Mouse (Mus musculus): Measurements from ENCODE around the gene Fam178b. TPM values are rescaled to one million over a fixed set of nuclear protein-coding genes. Genes with fewer than 3 reads are reported as not detected.

The Fam178b gene
- polyA plus RNA-seq, 1 experiment from 2014 or later, result 0.15 TPM

- no peak overlapping the region for H3K4me2 ChIP-seq
- 82% methylated on average over 10 of the region's 10 CpGs for WGBS (ENCODE audit: insufficient replicate concordance)
- peaks cover 10% of the 10 kb centered on the region; the same call in 1 of the 2 replicates for H3K4me1 ChIP-seq (replicated peaks)
- no peak overlapping the region for H3K9ac ChIP-seq
- H3K4me3 ChIP-seq (replicated peaks), result no peak overlapping the region
- no peaks in the 10 kb centered on the region for H3K27me3 ChIP-seq
- no peaks in the 10 kb centered on the region for H3K9me3 ChIP-seq (replicated peaks)
- H3K27ac ChIP-seq, result no peak overlapping the region
- peaks cover 46% of the 10 kb centered on the region for H3K36me3 ChIP-seq
- DNase-seq (no peak), ATAC-seq (ENCODE audit: low read depth) (no peak)
Observed at GRCm38 (mm10) chr1:36526903-36527302, 156.1 kb downstream of the Fam178b start.

- Histone ChIP-seq H3K27me3 (no peaks in the 10 kb centered on the region), H3K4me2 (no peak overlapping the region), H3K9me3 (replicated peaks) (no peaks in the 10 kb centered on the region), H3K9ac (no peak overlapping the region), H3K4me3 (replicated peaks) (no peak overlapping the region), H3K27ac (no peak overlapping the region), H3K4me1 (replicated peaks) (peaks cover 10% of the 10 kb centered on the region; the same call in 1 of the 2 replicates), H3K36me3 (peaks cover 57% of the 10 kb centered on the region)
- DNase-seq (no peak), ATAC-seq (ENCODE audit: low read depth) (no peak)
- WGBS (ENCODE audit: insufficient replicate concordance), result 78% methylated on average over 12 of the region's 12 CpGs
Observed at GRCm38 (mm10) chr1:36525774-36526173, 157.2 kb downstream of the Fam178b start.

- 87% methylated on average over 5 of the region's 5 CpGs for WGBS (ENCODE audit: insufficient replicate concordance)
- Histone ChIP-seq H3K4me1 (replicated peaks) (peaks cover 10% of the 10 kb centered on the region; the same call in 1 of the 2 replicates), H3K36me3 (peaks cover 74% of the 10 kb centered on the region), H3K27ac (no peak overlapping the region), H3K4me3 (replicated peaks) (no peak overlapping the region), H3K9me3 (replicated peaks) (no peaks in the 10 kb centered on the region), H3K4me2 (no peak overlapping the region), H3K27me3 (no peaks in the 10 kb centered on the region), H3K9ac (no peak overlapping the region)
- no peak for ATAC-seq (ENCODE audit: low read depth)
- no peak for DNase-seq
Observed at GRCm38 (mm10) chr1:36524058-36524457, 158.9 kb downstream of the Fam178b start.

GRCm38 (mm10) chr1:36523332-36524013 is 159.5 kb downstream of the Fam178b start:
- no peaks in the 10 kb centered on the region for H3K27me3 ChIP-seq
- no peak overlapping the region for H3K4me3 ChIP-seq (replicated peaks)
- WGBS (ENCODE audit: insufficient replicate concordance), result 72% methylated on average over 9 of the region's 9 CpGs
- H3K36me3 ChIP-seq, result peaks cover 80% of the 10 kb centered on the region
- H3K4me2 ChIP-seq, result no peak overlapping the region
- ATAC-seq (ENCODE audit: low read depth), result no peak
- no peak for DNase-seq
- no peak overlapping the region for H3K27ac ChIP-seq
- peaks cover 10% of the 10 kb centered on the region; the same call in 1 of the 2 replicates for H3K4me1 ChIP-seq (replicated peaks)
- no peaks in the 10 kb centered on the region for H3K9me3 ChIP-seq (replicated peaks)
- no peak overlapping the region for H3K9ac ChIP-seq

GRCm38 (mm10) chr1:36522210-36522609 is 160.8 kb downstream of the Fam178b start:
- WGBS (ENCODE audit: insufficient replicate concordance), result 87% methylated on average over 7 of the region's 7 CpGs
- peaks cover 81% of the 10 kb centered on the region for H3K36me3 ChIP-seq
- H3K9ac ChIP-seq, result no peak overlapping the region
- no peaks in the 10 kb centered on the region for H3K27me3 ChIP-seq
- H3K4me2 ChIP-seq, result no peak overlapping the region
- DNase-seq, result no peak
- no peak overlapping the region for H3K4me3 ChIP-seq (replicated peaks)
- no peak overlapping the region for H3K27ac ChIP-seq
- peaks cover 7% of the 10 kb centered on the region; the same call in 1 of the 2 replicates for H3K4me1 ChIP-seq (replicated peaks)
- ATAC-seq (ENCODE audit: low read depth), result no peak
- H3K9me3 ChIP-seq (replicated peaks), result no peaks in the 10 kb centered on the region

- Histone ChIP-seq H3K9ac (no peak overlapping the region), H3K4me1 (replicated peaks) (peaks cover 8% of the 10 kb centered on the region), H3K9me3 (replicated peaks) (no peaks in the 10 kb centered on the region), H3K36me3 (peaks cover 73% of the 10 kb centered on the region), H3K4me3 (replicated peaks) (no peak overlapping the region), H3K4me2 (no peak overlapping the region), H3K27ac (no peak overlapping the region), H3K27me3 (no peaks in the 10 kb centered on the region)
- ATAC-seq (ENCODE audit: low read depth) (no peak), DNase-seq (no peak)
- WGBS (ENCODE audit: insufficient replicate concordance), result 73% methylated on average over 11 of the region's 11 CpGs
Observed at GRCm38 (mm10) chr1:36519626-36520025, 163.4 kb downstream of the Fam178b start.

- peaks cover 22% of the 10 kb centered on the region for H3K4me1 ChIP-seq (replicated peaks)
- 71% methylated on average over 3 of the region's 3 CpGs for WGBS (ENCODE audit: insufficient replicate concordance)
- peaks cover 68% of the 10 kb centered on the region for H3K36me3 ChIP-seq
Observed at GRCm38 (mm10) chr1:36518259-36518658, 164.7 kb downstream of the Fam178b start.

GRCm38 (mm10) chr1:36513718-36514117 is 169.3 kb downstream of the Fam178b start:
- WGBS (ENCODE audit: insufficient replicate concordance), result 54% methylated on average over 2 of the region's 2 CpGs
- H3K4me1 ChIP-seq (replicated peaks), result peaks cover 30% of the 10 kb centered on the region
- no peaks in the 10 kb centered on the region for H3K27me3 ChIP-seq
- H3K9ac ChIP-seq, result peak overlapping the region; percentile 89
- no peak overlapping the region for H3K27ac ChIP-seq
- no peak for DNase-seq
- H3K4me3 ChIP-seq (replicated peaks), result peak overlapping the region; percentile 96
- peaks cover 22% of the 10 kb centered on the region for H3K36me3 ChIP-seq
- no peak for ATAC-seq (ENCODE audit: low read depth)
- no peaks in the 10 kb centered on the region for H3K9me3 ChIP-seq (replicated peaks)
- H3K4me2 ChIP-seq, result peak overlapping the region; percentile 96

More at GRCm38 (mm10) chr1:36518259-36518658, 164.7 kb downstream of the Fam178b start:
- Histone ChIP-seq H3K9ac (no peak overlapping the region), H3K4me2 (no peak overlapping the region), H3K4me3 (replicated peaks) (no peak overlapping the region), H3K9me3 (replicated peaks) (no peaks in the 10 kb centered on the region), H3K27ac (no peak overlapping the region), H3K27me3 (no peaks in the 10 kb centered on the region)
- DNase-seq (no peak), ATAC-seq (ENCODE audit: low read depth) (no peak)

GRCm38 (mm10) chr1:36513310-36513709 is 169.7 kb downstream of the Fam178b start:
- DNase-seq, result no peak
- Histone ChIP-seq H3K4me2 (peak overlapping the region; percentile 96), H3K4me3 (replicated peaks) (peak overlapping the region; percentile 96), H3K27me3 (no peaks in the 10 kb centered on the region), H3K4me1 (replicated peaks) (peaks cover 30% of the 10 kb centered on the region), H3K9ac (peak overlapping the region; percentile 89), H3K36me3 (peaks cover 18% of the 10 kb centered on the region), H3K9me3 (replicated peaks) (no peaks in the 10 kb centered on the region), H3K27ac (no peak overlapping the region)
- no peak for ATAC-seq (ENCODE audit: low read depth)
- WGBS (ENCODE audit: insufficient replicate concordance), result 5% methylated on average over 1 of the region's 1 CpGs

GRCm38 (mm10) chr1:36512966-36513280 is 170.1 kb downstream of the Fam178b start:
- no peaks in the 10 kb centered on the region for H3K27me3 ChIP-seq
- H3K4me3 ChIP-seq (replicated peaks), result peak overlapping the region; percentile 96
- no peak overlapping the region for H3K27ac ChIP-seq
- DNase-seq, result no peak
- 5% methylated on average over 16 of the region's 16 CpGs for WGBS (ENCODE audit: insufficient replicate concordance)
- H3K4me1 ChIP-seq (replicated peaks), result peaks cover 30% of the 10 kb centered on the region
- H3K9me3 ChIP-seq (replicated peaks), result no peaks in the 10 kb centered on the region
- peaks cover 18% of the 10 kb centered on the region for H3K36me3 ChIP-seq
- no peak for ATAC-seq (ENCODE audit: low read depth)
- peak overlapping the region; percentile 96 for H3K4me2 ChIP-seq
- peak overlapping the region; percentile 89 for H3K9ac ChIP-seq
